In genomic region chr8:80959588-80960268, GRCm38 (mm10) we compare ENCODE assay signal across 14 mouse cellular contexts.
"Had no signal": no experiment of that assay in that cellular context is flagged by ENCODE, and none has a peak within 500 bp of the region (broad histone marks: within the 10 kb centered on the region; RNA-seq: fewer than 3 reads in every experiment).

No protein-coding gene starts in this region.

- H3K9ac ChIP-seq: limb, embryonic 15.5 days; liver, embryonic 14.5 days; neural tube, embryonic 15.5 days had no signal

- DNase-seq: kidney, adult 11 months; kidney, postnatal 36 days; lung, adult 18-20 months; lung, postnatal 36 days; right cerebral cortex, adult 18-20 months; right cerebral cortex, postnatal 25 days; thymus, postnatal 36 days had no signal

- H3K4me1 ChIP-seq: midbrain, embryonic 10.5 days had no signal

- H3K4me3 ChIP-seq: layer of hippocampus, adult 2 months; limb, embryonic 15.5 days; midbrain, embryonic 10.5 days; neural tube, embryonic 15.5 days had no signal

- H3K27ac ChIP-seq: layer of hippocampus, adult 2 months; limb, embryonic 15.5 days; liver, embryonic 14.5 days; midbrain, embryonic 10.5 days; neural tube, embryonic 15.5 days had no signal

- H3K4me2 ChIP-seq: limb, embryonic 15.5 days; neural tube, embryonic 15.5 days had no signal

- H3K36me3 ChIP-seq: limb, embryonic 15.5 days; midbrain, embryonic 10.5 days; neural tube, embryonic 15.5 days had no signal

- ATAC-seq: lung, postnatal 0 days; midbrain, embryonic 16.5 days had no signal

- H3K27me3 ChIP-seq: limb, embryonic 15.5 days; neural tube, embryonic 15.5 days had no signal
